Mouse (Mus musculus): Measurements from ENCODE around the gene Fermt2. TPM values are rescaled to one million over a fixed set of nuclear protein-coding genes. Genes with fewer than 3 reads are reported as not detected.

Gene Fermt2
- polyA plus RNA-seq, 1 experiment from 2014 or later = 177 TPM

- Histone ChIP-seq H3K27me3 (replicated peaks; ENCODE audit: control insufficient read depth, insufficient read depth, low read length) (no peaks in the 10 kb centered on the region), H3K4me3 (ENCODE audit: low read depth, low read length) (no peak overlapping the region), H3K9ac (ENCODE audit: low read length) (no peak overlapping the region), H3K4me2 (ENCODE audit: low read length) (no peak overlapping the region), H3K9me3 (ENCODE audit: control insufficient read depth, low read length) (no peaks in the 10 kb centered on the region), H3K4me1 (replicated peaks; ENCODE audit: control insufficient read depth, insufficient read depth, low read length) (peaks cover 24% of the 10 kb centered on the region), H3K27ac (ENCODE audit: low read depth) (peak overlapping the region; percentile 67), H3K36me3 (ENCODE audit: control insufficient read depth, insufficient read depth, low read length) (peaks cover 85% of the 10 kb centered on the region)
- 63% methylated on average over 19 of the region's 19 CpGs for WGBS
- DNase-seq (ENCODE audit: low spot score) (no peak), ATAC-seq (replicated peaks; ENCODE audit: low FRiP score, low TSS enrichment, low read depth) (no peak)
These were observed 65.6 kb downstream of the Fermt2 start for GRCm38 (mm10) chr14:45464036-45465035.

- no peak overlapping the region for H3K4me2 ChIP-seq (ENCODE audit: low read length)
These were observed 66.3 kb downstream of the Fermt2 start for GRCm38 (mm10) chr14:45463599-45463998.

GRCm38 (mm10) chr14:45462875-45463475 is 66.9 kb downstream of the Fermt2 start:
- DNase-seq (ENCODE audit: low spot score) (no peak), ATAC-seq (replicated peaks; ENCODE audit: low FRiP score, low TSS enrichment, low read depth) (no peak)
- H3K27me3 ChIP-seq (replicated peaks; ENCODE audit: control insufficient read depth, insufficient read depth, low read length) = no peaks in the 10 kb centered on the region
- H3K27ac ChIP-seq (ENCODE audit: low read depth) = peak overlapping the region; percentile 67; the same call in 1 of the 2 replicates
- H3K4me2 ChIP-seq (ENCODE audit: low read length) = no peak overlapping the region
- 63% methylated on average over 10 of the region's 10 CpGs for WGBS
- no peaks in the 10 kb centered on the region for H3K9me3 ChIP-seq (ENCODE audit: control insufficient read depth, low read length)
- H3K4me3 ChIP-seq (ENCODE audit: low read depth, low read length) = no peak overlapping the region
- H3K36me3 ChIP-seq (ENCODE audit: control insufficient read depth, insufficient read depth, low read length) = peaks cover 85% of the 10 kb centered on the region
- peaks cover 24% of the 10 kb centered on the region for H3K4me1 ChIP-seq (replicated peaks; ENCODE audit: control insufficient read depth, insufficient read depth, low read length)
- no peak overlapping the region for H3K9ac ChIP-seq (ENCODE audit: low read length)

More at GRCm38 (mm10) chr14:45463599-45463998, 66.3 kb downstream of the Fermt2 start:
- ATAC-seq (replicated peaks; ENCODE audit: low FRiP score, low TSS enrichment, low read depth) (peak; percentile 65), DNase-seq (ENCODE audit: low spot score) (no peak)
- peaks cover 84% of the 10 kb centered on the region for H3K36me3 ChIP-seq (ENCODE audit: control insufficient read depth, insufficient read depth, low read length)
- peaks cover 24% of the 10 kb centered on the region for H3K4me1 ChIP-seq (replicated peaks; ENCODE audit: control insufficient read depth, insufficient read depth, low read length)
- 6% methylated on average over 10 of the region's 10 CpGs for WGBS
- H3K9ac ChIP-seq (ENCODE audit: low read length) = no peak overlapping the region
- H3K4me3 ChIP-seq (ENCODE audit: low read depth, low read length) = no peak overlapping the region
- peak overlapping the region; percentile 67 for H3K27ac ChIP-seq (ENCODE audit: low read depth)
- no peaks in the 10 kb centered on the region for H3K9me3 ChIP-seq (ENCODE audit: control insufficient read depth, low read length)
- no peaks in the 10 kb centered on the region for H3K27me3 ChIP-seq (replicated peaks; ENCODE audit: control insufficient read depth, insufficient read depth, low read length)

- Histone ChIP-seq H3K4me1 (replicated peaks; ENCODE audit: control insufficient read depth, insufficient read depth, low read length) (peaks cover 24% of the 10 kb centered on the region), H3K27ac (ENCODE audit: low read depth) (no peak overlapping the region), H3K36me3 (ENCODE audit: control insufficient read depth, insufficient read depth, low read length) (peaks cover 79% of the 10 kb centered on the region), H3K9me3 (ENCODE audit: control insufficient read depth, low read length) (no peaks in the 10 kb centered on the region), H3K27me3 (replicated peaks; ENCODE audit: control insufficient read depth, insufficient read depth, low read length) (no peaks in the 10 kb centered on the region), H3K4me2 (ENCODE audit: low read length) (no peak overlapping the region), H3K4me3 (ENCODE audit: low read depth, low read length) (no peak overlapping the region), H3K9ac (ENCODE audit: low read length) (no peak overlapping the region)
- DNase-seq (ENCODE audit: low spot score) = no peak
- WGBS = 54% methylated on average over 6 of the region's 6 CpGs
- no peak for ATAC-seq (replicated peaks; ENCODE audit: low FRiP score, low TSS enrichment, low read depth)
These were observed 67.5 kb downstream of the Fermt2 start for GRCm38 (mm10) chr14:45462374-45462773.

- H3K9me3 ChIP-seq (ENCODE audit: control insufficient read depth, low read length) = no peaks in the 10 kb centered on the region
- DNase-seq (ENCODE audit: low spot score) (no peak), ATAC-seq (replicated peaks; ENCODE audit: low FRiP score, low TSS enrichment, low read depth) (no peak)
- H3K36me3 ChIP-seq (ENCODE audit: control insufficient read depth, insufficient read depth, low read length) = peaks cover 75% of the 10 kb centered on the region
- H3K9ac ChIP-seq (ENCODE audit: low read length) = no peak overlapping the region
- WGBS = 93% methylated on average over 6 of the region's 6 CpGs
- no peak overlapping the region for H3K4me2 ChIP-seq (ENCODE audit: low read length)
- no peak overlapping the region for H3K4me3 ChIP-seq (ENCODE audit: low read depth, low read length)
- H3K27me3 ChIP-seq (replicated peaks; ENCODE audit: control insufficient read depth, insufficient read depth, low read length) = no peaks in the 10 kb centered on the region
- peaks cover 25% of the 10 kb centered on the region for H3K4me1 ChIP-seq (replicated peaks; ENCODE audit: control insufficient read depth, insufficient read depth, low read length)
- no peak overlapping the region for H3K27ac ChIP-seq (ENCODE audit: low read depth)
These were observed 68.0 kb downstream of the Fermt2 start for GRCm38 (mm10) chr14:45461945-45462344.

DNA sequence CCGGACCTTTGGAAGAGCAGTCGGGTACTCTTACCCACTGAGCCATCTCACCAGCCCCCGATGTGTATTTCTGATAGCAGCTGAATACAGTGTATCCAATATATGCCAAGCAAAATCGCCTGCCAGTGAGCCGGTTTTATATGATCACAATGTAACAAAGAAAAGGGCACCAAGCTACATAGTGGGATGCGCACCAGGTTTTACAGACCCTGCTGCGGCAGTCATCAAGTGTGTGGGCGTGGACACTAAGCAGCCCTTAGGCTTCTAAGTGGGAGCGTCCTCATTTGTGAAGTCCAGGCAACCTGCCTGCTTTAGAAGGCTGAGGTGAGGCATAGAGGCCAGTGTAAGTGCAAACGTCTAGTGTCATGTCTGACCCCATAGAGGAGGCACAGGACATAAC is 69.4 kb downstream of the Fermt2 start:
- no peak for ATAC-seq (replicated peaks; ENCODE audit: low FRiP score, low TSS enrichment, low read depth)

GRCm38 (mm10) chr14:45459877-45460276 is 70.0 kb downstream of the Fermt2 start:
- no peak overlapping the region for H3K4me2 ChIP-seq (ENCODE audit: low read length)

More for the DNA sequence above, 69.4 kb downstream of the Fermt2 start:
- H3K4me2 ChIP-seq (ENCODE audit: low read length) = no peak overlapping the region
- H3K4me1 ChIP-seq (replicated peaks; ENCODE audit: control insufficient read depth, insufficient read depth, low read length) = peaks cover 35% of the 10 kb centered on the region
- no peak for DNase-seq (ENCODE audit: low spot score)
- no peak overlapping the region for H3K27ac ChIP-seq (ENCODE audit: low read depth)
- WGBS = 95% methylated on average over 10 of the region's 10 CpGs
- no peak overlapping the region for H3K9ac ChIP-seq (ENCODE audit: low read length)
- no peak overlapping the region for H3K4me3 ChIP-seq (ENCODE audit: low read depth, low read length)
- no peaks in the 10 kb centered on the region for H3K27me3 ChIP-seq (replicated peaks; ENCODE audit: control insufficient read depth, insufficient read depth, low read length)
- H3K9me3 ChIP-seq (ENCODE audit: control insufficient read depth, low read length) = no peaks in the 10 kb centered on the region
- peaks cover 60% of the 10 kb centered on the region for H3K36me3 ChIP-seq (ENCODE audit: control insufficient read depth, insufficient read depth, low read length)

GRCm38 (mm10) chr14:45457003-45457402 is 72.9 kb downstream of the Fermt2 start:
- H3K9me3 ChIP-seq (ENCODE audit: control insufficient read depth, low read length) = no peaks in the 10 kb centered on the region
- H3K27ac ChIP-seq (ENCODE audit: low read depth) = peak overlapping the region; percentile 43; the same call in 1 of the 2 replicates
- H3K4me2 ChIP-seq (ENCODE audit: low read length) = no peak overlapping the region
- peaks cover 38% of the 10 kb centered on the region for H3K36me3 ChIP-seq (ENCODE audit: control insufficient read depth, insufficient read depth, low read length)
- no peak overlapping the region for H3K4me3 ChIP-seq (ENCODE audit: low read depth, low read length)
- no peaks in the 10 kb centered on the region for H3K27me3 ChIP-seq (replicated peaks; ENCODE audit: control insufficient read depth, insufficient read depth, low read length)
- H3K4me1 ChIP-seq (replicated peaks; ENCODE audit: control insufficient read depth, insufficient read depth, low read length) = peaks cover 45% of the 10 kb centered on the region
- 83% methylated on average over 9 of the region's 9 CpGs for WGBS
- no peak for ATAC-seq (replicated peaks; ENCODE audit: low FRiP score, low TSS enrichment, low read depth)
- DNase-seq (ENCODE audit: low spot score) = no peak
- H3K9ac ChIP-seq (ENCODE audit: low read length) = no peak overlapping the region

More at GRCm38 (mm10) chr14:45459877-45460276, 70.0 kb downstream of the Fermt2 start:
- H3K4me1 ChIP-seq (replicated peaks; ENCODE audit: control insufficient read depth, insufficient read depth, low read length) = peaks cover 40% of the 10 kb centered on the region
- ATAC-seq (replicated peaks; ENCODE audit: low FRiP score, low TSS enrichment, low read depth) = no peak
- no peak overlapping the region for H3K9ac ChIP-seq (ENCODE audit: low read length)
- H3K4me3 ChIP-seq (ENCODE audit: low read depth, low read length) = no peak overlapping the region
- H3K36me3 ChIP-seq (ENCODE audit: control insufficient read depth, insufficient read depth, low read length) = peaks cover 54% of the 10 kb centered on the region
- WGBS = 93% methylated on average over 14 of the region's 14 CpGs
- H3K27ac ChIP-seq (ENCODE audit: low read depth) = no peak overlapping the region
- no peak for DNase-seq (ENCODE audit: low spot score)
- no peaks in the 10 kb centered on the region for H3K27me3 ChIP-seq (replicated peaks; ENCODE audit: control insufficient read depth, insufficient read depth, low read length)
- no peaks in the 10 kb centered on the region for H3K9me3 ChIP-seq (ENCODE audit: control insufficient read depth, low read length)
